Mouse (Mus musculus) thymus, postnatal 10 days (tissue): ENCODE data around the gene Klhl3.

Source experiments
- DNase-seq, 2 experiments: peaks; one replicate each; pipeline ENCODE4 v3.0.0; 2021; ENCODE audit warnings: low spot score in 2 of 2

Klhl3 gene

DNA sequence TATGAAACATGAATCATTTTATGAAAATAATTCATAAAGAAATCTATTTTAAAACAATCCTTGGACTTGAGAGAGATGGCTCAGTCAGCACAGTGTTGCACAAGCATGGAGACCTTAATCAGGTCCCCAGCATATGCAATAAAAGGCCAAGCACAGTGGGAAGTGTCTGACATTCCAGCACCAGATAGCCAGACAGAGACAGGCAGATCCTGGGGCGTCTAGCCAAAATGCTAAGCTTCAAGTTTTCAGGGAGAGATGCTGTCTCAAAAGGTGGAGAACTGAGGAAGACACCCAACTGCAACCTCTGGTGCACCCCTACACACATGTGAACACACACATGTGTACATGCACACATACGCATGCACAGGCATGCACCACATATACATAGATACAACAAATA lies 153.1 kb downstream of the Klhl3 start:
- no peak for DNase-seq

DNA sequence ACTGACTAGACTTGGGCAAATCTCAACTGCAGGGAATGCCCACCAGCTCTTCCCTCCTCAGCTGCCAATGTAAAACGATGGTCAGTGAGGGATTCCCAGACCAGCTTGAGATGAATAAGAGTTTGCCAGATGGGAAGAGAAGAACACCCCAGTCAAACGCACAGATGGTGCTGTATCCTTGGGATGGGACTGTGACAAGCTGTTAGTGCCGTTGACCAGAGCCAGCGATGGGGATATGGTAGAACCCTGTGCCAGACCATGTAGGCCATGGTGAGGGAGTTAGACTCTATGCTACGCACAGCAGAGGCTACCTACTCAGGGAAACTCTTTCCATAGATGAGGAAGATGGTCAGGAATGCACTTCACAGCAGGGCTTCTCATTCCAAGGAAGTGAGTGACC lies 153.6 kb downstream of the Klhl3 start:
- DNase-seq, result no peak
